Mouse (Mus musculus): Measurements from ENCODE around the gene Ttc3. TPM values are rescaled to one million over a fixed set of nuclear protein-coding genes. Genes with fewer than 3 reads are reported as not detected.

Ttc3 gene
- polyA plus RNA-seq, 1 experiment from 2014 or later = 229 TPM

Other genes starting within 250 kb of the Ttc3 start
- gene Hlcs, start 57.0 kb upstream of the Ttc3 start, polyA plus RNA-seq (2014; fragmentation: Nextera tagmentation; extraction: Ambion mirVana) = 8.9 and 10.1 TPM in 2 replicates
- 4.4 and 5.0 TPM in 2 replicates for gene Ripply3, start 42.2 kb upstream of the Ttc3 start, polyA plus RNA-seq (2014; fragmentation: Nextera tagmentation; extraction: Ambion mirVana)
- gene Pigp, start 1.2 kb downstream of the Ttc3 start, polyA plus RNA-seq (2014; fragmentation: Nextera tagmentation; extraction: Ambion mirVana) = 90.3 and 92.5 TPM in 2 replicates
- gene Vps26c, start 156.2 kb downstream of the Ttc3 start, polyA plus RNA-seq (2014; fragmentation: Nextera tagmentation; extraction: Ambion mirVana) = 52.5 and 57.6 TPM in 2 replicates
- 11.5 and 13.5 TPM in 2 replicates for gene Dyrk1a, start 199.4 kb downstream of the Ttc3 start, polyA plus RNA-seq (2014; fragmentation: Nextera tagmentation; extraction: Ambion mirVana)